Mouse (Mus musculus) liver, embryonic 14.5 days (tissue): ENCODE measurements at regions not wholly inside any gene's neighbourhood (a gene's known extent, or its start where the extent isn't known, plus 50 kb on each side); places are given as distances from the start of the nearest gene placed in this dataset.

Experiments
- CTCF ChIP-seq: IDR thresholded peaks from 2 replicates; pipeline ENCODE4 v1.5.1; 2016; ENCODE audit warnings: antibody characterized with exemption, low read depth, control low read depth
- EP300 ChIP-seq: IDR thresholded peaks from 2 replicates; pipeline ENCODE4 v1.6.1; 2016; ENCODE audit warnings: antibody characterized with exemption, low read depth

GRCm38 (mm10) chr9:50000497-50001404 lies 202.0 kb upstream of the Ncam1 start:
- TF ChIP-seq CTCF (no peak), EP300 (no peak)
